Mouse (Mus musculus) bone marrow macrophage, adult 2 months (primary cell): ENCODE measurements around the gene Rap1gds1.

Experiments
- CTCF ChIP-seq: IDR thresholded peaks from 2 replicates; pipeline ENCODE4 v1.5.1; 2012; ENCODE audit warnings: low read depth, mild to moderate bottlenecking, low read length, moderate library complexity
- POLR2A ChIP-seq: IDR thresholded peaks from 2 replicates; pipeline ENCODE4 v1.6.1; 2012; ENCODE audit warnings: mild to moderate bottlenecking, low read depth, low read length, borderline replicate concordance

- TF ChIP-seq POLR2A (no peak), CTCF (no peak)
Observed at GRCm38 (mm10) chr3:138982249-138982648, 92.8 kb downstream of the Rap1gds1 start.
